Mouse (Mus musculus) liver, embryonic 12.5 days (tissue): ENCODE results near the gene Lef1. TPM values are rescaled to one million over a fixed set of nuclear protein-coding genes. Genes with fewer than 3 reads are reported as not detected.

Experiments used
- ATAC-seq: fragments of 200-750 bp; cut with Nextera tagmentation; 2 replicates; pipeline ENCODE4 v1.8.0; 2017; ENCODE audit warnings: moderate number of reproducible peaks, mild to moderate bottlenecking, moderate library complexity
- H3K27ac ChIP-seq: fragments of 300-500 bp; sonication (generic); 2 replicates; pipeline ENCODE4 v1.5.1; 2016; ENCODE audit warnings: mild to moderate bottlenecking
- H3K27me3 ChIP-seq: fragments of 300-500 bp; sonication (generic); replicated peaks from 2 replicates; pipeline ENCODE4 v1.6.1; 2016; ENCODE audit warnings: mild to moderate bottlenecking, moderate library complexity
- H3K36me3 ChIP-seq: fragments of 300-500 bp; sonication (generic); 2 replicates; pipeline ENCODE4 v1.6.1; 2016; ENCODE audit warnings: mild to moderate bottlenecking, moderate library complexity
- H3K4me1 ChIP-seq: fragments of 300-500 bp; sonication (generic); 2 replicates; pipeline ENCODE4 v1.6.1; 2016
- H3K4me2 ChIP-seq: fragments of 300-500 bp; sonication (generic); 2 replicates; pipeline ENCODE4 v1.6.1; 2016; ENCODE audit warnings: mild to moderate bottlenecking, moderate library complexity
- H3K4me3 ChIP-seq: fragments of 300-500 bp; sonication (generic); 2 replicates; pipeline ENCODE4 v1.5.1; 2016; ENCODE audit warnings: mild to moderate bottlenecking, moderate library complexity
- H3K9ac ChIP-seq: fragments of 300-500 bp; sonication (generic); 2 replicates; pipeline ENCODE4 v1.6.1; 2016; ENCODE audit warnings: mild to moderate bottlenecking, moderate library complexity
- H3K9me3 ChIP-seq: fragments of 300-500 bp; sonication (generic); replicated peaks from 2 replicates; pipeline ENCODE4 v1.6.1; 2016; ENCODE audit warnings: mild to moderate bottlenecking, moderate library complexity
- WGBS: fragments of 180-500 bp; shearing (Covaris S2); methylation state at CpG from one replicate; pipeline ENCODE4 v1.1.7; 2016; ENCODE audit not compliant: insufficient replicate concordance; 5-methylcytosine and 5-hydroxymethylcytosine counted together
- polyA plus RNA-seq: library from polyadenylated mRNA; unstranded; fragments of >200 nt; fragmentation: Nextera tagmentation; extraction: Ambion mirVana; gene quantifications from 2 replicates; pipeline ENCODE4 v1.2.1, GENCODE M21; 2016

Lef1 gene
- polyA plus RNA-seq, 1 experiment from 2014 or later: 0.35 TPM

- H3K4me2 ChIP-seq: no peak overlapping the region
- no peaks in the 10 kb centered on the region for H3K9me3 ChIP-seq
- no peaks in the 10 kb centered on the region for H3K36me3 ChIP-seq
- no peak overlapping the region for H3K9ac ChIP-seq
- H3K27ac ChIP-seq: no peak overlapping the region
- H3K4me1 ChIP-seq: no peaks in the 10 kb centered on the region
- no peaks in the 10 kb centered on the region for H3K27me3 ChIP-seq
- no peak for ATAC-seq
- 56% methylated on average over 11 of the region's 11 CpGs for WGBS
- H3K4me3 ChIP-seq: no peak overlapping the region
These were observed 61.2 kb downstream of the Lef1 start for GRCm38 (mm10) chr3:131171292-131171960.

- ATAC-seq: no peak
- 63% methylated on average over 4 of the region's 4 CpGs for WGBS
These were observed 62.0 kb downstream of the Lef1 start for GRCm38 (mm10) chr3:131172293-131172692.

GRCm38 (mm10) chr3:131181006-131181405, 70.7 kb downstream of the Lef1 start:
- no peak for ATAC-seq
- no peak overlapping the region for H3K4me2 ChIP-seq
- no peaks in the 10 kb centered on the region for H3K9me3 ChIP-seq
- H3K4me3 ChIP-seq: no peak overlapping the region
- no peaks in the 10 kb centered on the region for H3K4me1 ChIP-seq
- no peak overlapping the region for H3K9ac ChIP-seq
- H3K36me3 ChIP-seq: no peaks in the 10 kb centered on the region
- 77% methylated on average over 11 of the region's 11 CpGs for WGBS
- no peaks in the 10 kb centered on the region for H3K27me3 ChIP-seq
- H3K27ac ChIP-seq: no peak overlapping the region

More at GRCm38 (mm10) chr3:131172293-131172692, 62.0 kb downstream of the Lef1 start:
- Histone ChIP-seq H3K9ac (no peak overlapping the region), H3K9me3 (no peaks in the 10 kb centered on the region), H3K27me3 (no peaks in the 10 kb centered on the region), H3K4me2 (no peak overlapping the region), H3K27ac (no peak overlapping the region), H3K36me3 (no peaks in the 10 kb centered on the region), H3K4me3 (no peak overlapping the region), H3K4me1 (no peaks in the 10 kb centered on the region)

- Histone ChIP-seq H3K4me2 (no peak overlapping the region), H3K4me3 (no peak overlapping the region), H3K27ac (no peak overlapping the region), H3K9me3 (no peaks in the 10 kb centered on the region), H3K4me1 (no peaks in the 10 kb centered on the region), H3K36me3 (no peaks in the 10 kb centered on the region), H3K27me3 (no peaks in the 10 kb centered on the region; the same call in 1 of the 2 replicates), H3K9ac (no peak overlapping the region)
- ATAC-seq: no peak
- WGBS: 59% methylated on average over 6 of the region's 6 CpGs
These were observed 71.9 kb downstream of the Lef1 start for GRCm38 (mm10) chr3:131182158-131182557.

GRCm38 (mm10) chr3:131186193-131186592, 75.9 kb downstream of the Lef1 start:
- WGBS: 79% methylated on average over 5 of the region's 5 CpGs
- no peak overlapping the region for H3K27ac ChIP-seq
- no peak overlapping the region for H3K4me2 ChIP-seq
- no peak overlapping the region for H3K4me3 ChIP-seq
- no peaks in the 10 kb centered on the region for H3K9me3 ChIP-seq
- H3K9ac ChIP-seq: no peak overlapping the region
- H3K4me1 ChIP-seq: no peaks in the 10 kb centered on the region
- ATAC-seq: no peak
- no peaks in the 10 kb centered on the region for H3K36me3 ChIP-seq
- peaks cover 16% of the 10 kb centered on the region for H3K27me3 ChIP-seq

- no peaks in the 10 kb centered on the region for H3K4me1 ChIP-seq
- no peak for ATAC-seq
- H3K36me3 ChIP-seq: no peaks in the 10 kb centered on the region
- WGBS: 37% methylated on average over 11 of the region's 11 CpGs
- H3K27me3 ChIP-seq: peaks cover 19% of the 10 kb centered on the region
- no peak overlapping the region for H3K4me3 ChIP-seq
- no peak overlapping the region for H3K4me2 ChIP-seq
- H3K9ac ChIP-seq: no peak overlapping the region
- no peaks in the 10 kb centered on the region for H3K9me3 ChIP-seq
- no peak overlapping the region for H3K27ac ChIP-seq
These were observed 80.0 kb downstream of the Lef1 start for GRCm38 (mm10) chr3:131190239-131190638.

GRCm38 (mm10) chr3:131190671-131191367, 80.5 kb downstream of the Lef1 start:
- WGBS: 70% methylated on average over 19 of the region's 19 CpGs
- no peak for ATAC-seq
- H3K4me3 ChIP-seq: no peak overlapping the region
- no peak overlapping the region for H3K4me2 ChIP-seq
- H3K27ac ChIP-seq: no peak overlapping the region
- no peaks in the 10 kb centered on the region for H3K9me3 ChIP-seq
- H3K9ac ChIP-seq: no peak overlapping the region
- H3K36me3 ChIP-seq: no peaks in the 10 kb centered on the region
- peaks cover 19% of the 10 kb centered on the region for H3K27me3 ChIP-seq
- H3K4me1 ChIP-seq: no peaks in the 10 kb centered on the region

- H3K4me2 ChIP-seq: no peak overlapping the region
- H3K27ac ChIP-seq: no peak overlapping the region
- WGBS: 75% methylated on average over 7 of the region's 7 CpGs
- ATAC-seq: no peak
- H3K4me3 ChIP-seq: no peak overlapping the region
- no peaks in the 10 kb centered on the region for H3K9me3 ChIP-seq
- H3K36me3 ChIP-seq: no peaks in the 10 kb centered on the region
- H3K4me1 ChIP-seq: no peaks in the 10 kb centered on the region
- no peak overlapping the region for H3K9ac ChIP-seq
- H3K27me3 ChIP-seq: peaks cover 19% of the 10 kb centered on the region
These were observed 81.2 kb downstream of the Lef1 start for GRCm38 (mm10) chr3:131191454-131191853.

- Histone ChIP-seq H3K36me3 (no peaks in the 10 kb centered on the region), H3K27me3 (peaks cover 8% of the 10 kb centered on the region), H3K4me3 (no peak overlapping the region), H3K4me2 (no peak overlapping the region), H3K4me1 (no peaks in the 10 kb centered on the region), H3K9ac (no peak overlapping the region), H3K27ac (no peak overlapping the region), H3K9me3 (no peaks in the 10 kb centered on the region)
- WGBS: 75% methylated on average over 10 of the region's 10 CpGs
- ATAC-seq: no peak
These were observed 85.8 kb downstream of the Lef1 start for GRCm38 (mm10) chr3:131196050-131196449.

GRCm38 (mm10) chr3:131196507-131197019, 86.3 kb downstream of the Lef1 start:
- H3K27me3 ChIP-seq: peaks cover 4% of the 10 kb centered on the region; the same call in 1 of the 2 replicates
- no peaks in the 10 kb centered on the region for H3K4me1 ChIP-seq
- no peak overlapping the region for H3K4me3 ChIP-seq
- 73% methylated on average over 8 of the region's 8 CpGs for WGBS
- no peaks in the 10 kb centered on the region for H3K36me3 ChIP-seq
- H3K9me3 ChIP-seq: no peaks in the 10 kb centered on the region
- no peak overlapping the region for H3K27ac ChIP-seq
- H3K9ac ChIP-seq: no peak overlapping the region
- no peak for ATAC-seq
- no peak overlapping the region for H3K4me2 ChIP-seq

- Histone ChIP-seq H3K27me3 (peaks cover 12% of the 10 kb centered on the region; the same call in 1 of the 2 replicates), H3K9me3 (no peaks in the 10 kb centered on the region), H3K27ac (no peak overlapping the region), H3K4me2 (no peak overlapping the region), H3K4me1 (no peaks in the 10 kb centered on the region), H3K4me3 (no peak overlapping the region), H3K9ac (no peak overlapping the region), H3K36me3 (no peaks in the 10 kb centered on the region)
- ATAC-seq: no peak
- 55% methylated on average over 3 of the region's 3 CpGs for WGBS
These were observed 88.7 kb downstream of the Lef1 start for GRCm38 (mm10) chr3:131198991-131199390.

GRCm38 (mm10) chr3:131199590-131200288, 89.5 kb downstream of the Lef1 start:
- WGBS: 66% methylated on average over 20 of the region's 20 CpGs
- Histone ChIP-seq H3K4me3 (no peak overlapping the region), H3K9ac (no peak overlapping the region), H3K4me2 (no peak overlapping the region), H3K9me3 (no peaks in the 10 kb centered on the region), H3K36me3 (no peaks in the 10 kb centered on the region), H3K27ac (no peak overlapping the region), H3K27me3 (peaks cover 13% of the 10 kb centered on the region; the same call in 1 of the 2 replicates), H3K4me1 (no peaks in the 10 kb centered on the region)
- no peak for ATAC-seq
